Mouse (Mus musculus): ENCODE results near the gene Spast.
"Not testable (repeated sequence)": the region's sequence is repeated elsewhere in the genome, so short reads cannot be mapped to it uniquely, and the experiment has no call there.

The Spast gene

GRCm38 (mm10) chr17:74328146-74328545 is 10.6 kb upstream of the Spast start:
- not testable (repeated sequence) for DNase-seq

GRCm38 (mm10) chr17:74331049-74331676 is 7.6 kb upstream of the Spast start:
- DNase-seq, result no peak

GRCm38 (mm10) chr17:74338225-74338931 is 409 bp upstream of the Spast start:
- DNase-seq, result peak; percentile 95

GRCm38 (mm10) chr17:74341151-74341550 is 2.4 kb downstream of the Spast start:
- DNase-seq, result no peak

- DNase-seq, result no peak
Observed at GRCm38 (mm10) chr17:74363592-74363991, 24.8 kb downstream of the Spast start.

GRCm38 (mm10) chr17:74376916-74377315 is 38.1 kb downstream of the Spast start:
- DNase-seq, result no peak

GRCm38 (mm10) chr17:74386657-74387056 is 47.9 kb downstream of the Spast start:
- no peak for DNase-seq

- DNase-seq, result no peak
Observed at GRCm38 (mm10) chr17:74389847-74390246, 51.1 kb downstream of the Spast start.

- DNase-seq, result no peak
Observed at GRCm38 (mm10) chr17:74394381-74394780, 55.6 kb downstream of the Spast start.

GRCm38 (mm10) chr17:74394855-74395254 is 56.1 kb downstream of the Spast start:
- no peak for DNase-seq

GRCm38 (mm10) chr17:74395383-74396065 is 56.7 kb downstream of the Spast start, which contains the start of gene Slc30a6:
Gene Slc30a6, plus strand, starts transcription at chr17:74395608.
- peak; percentile 95 for DNase-seq

- DNase-seq, result no peak
Observed at GRCm38 (mm10) chr17:74396766-74397165, 58.0 kb downstream of the Spast start.

- no peak for DNase-seq
Observed at GRCm38 (mm10) chr17:74397173-74397572, 58.4 kb downstream of the Spast start.

- DNase-seq, result no peak
Observed at GRCm38 (mm10) chr17:74402486-74403222, 63.9 kb downstream of the Spast start.

GRCm38 (mm10) chr17:74406487-74406886 is 67.7 kb downstream of the Spast start:
- DNase-seq, result no peak

- no peak for DNase-seq
Observed at GRCm38 (mm10) chr17:74409722-74410121, 70.9 kb downstream of the Spast start.

GRCm38 (mm10) chr17:74413324-74413723 is 74.5 kb downstream of the Spast start:
- DNase-seq, result no peak

GRCm38 (mm10) chr17:74414671-74415070 is 75.9 kb downstream of the Spast start:
- DNase-seq, result no peak

- DNase-seq, result no peak
Observed at GRCm38 (mm10) chr17:74416841-74417360, 78.1 kb downstream of the Spast start.

- no peak for DNase-seq
Observed at GRCm38 (mm10) chr17:74418171-74418570, 79.4 kb downstream of the Spast start.

GRCm38 (mm10) chr17:74420656-74421055 is 81.9 kb downstream of the Spast start:
- DNase-seq, result no peak

GRCm38 (mm10) chr17:74424401-74425005 is 85.7 kb downstream of the Spast start:
- DNase-seq, result no peak
